Mouse (Mus musculus) hematopoietic stem cell, adult 5-6 weeks (primary cell): ENCODE data around the gene Pcgf1. TPM values are rescaled to one million over a fixed set of nuclear protein-coding genes. Genes with fewer than 3 reads are reported as not detected.

Source experiments
- total RNA-seq: library from RNA; stranded (forward); fragments of 172-1452, 232-1000 nt; gene quantifications from 2 replicates; pipeline ENCODE4 v1.2.3, GENCODE M21; 2017

The Pcgf1 gene
- total RNA-seq, 1 experiment from 2014 or later = 24.2 TPM

Other genes starting within 250 kb of the Pcgf1 start
- gene Sema4f, start 138.1 kb upstream of the Pcgf1 start, total RNA-seq = 0.13 and 0.55 TPM in 2 replicates
- gene M1ap, start 131.0 kb upstream of the Pcgf1 start, total RNA-seq = 1.2 and 2.6 TPM in 2 replicates
- gene Dok1, start 44.4 kb upstream of the Pcgf1 start, total RNA-seq = 22.9 and 39.6 TPM in 2 replicates
- 1.3 and 2.2 TPM in 2 replicates for gene Loxl3, start 43.7 kb upstream of the Pcgf1 start, total RNA-seq
- 114 and 124 TPM in 2 replicates for gene Aup1, start 23.3 kb upstream of the Pcgf1 start, total RNA-seq
- gene Htra2, start 22.6 kb upstream of the Pcgf1 start, total RNA-seq = 42.7 and 43.3 TPM in 2 replicates
- gene Dqx1, start 20.0 kb upstream of the Pcgf1 start, total RNA-seq = 0.13 and 0.25 TPM in 2 replicates
- gene Tlx2, start 7.6 kb upstream of the Pcgf1 start, total RNA-seq = not detected in 2 replicates
- gene Lbx2, start 8.5 kb downstream of the Pcgf1 start, total RNA-seq = 1.5 TPM in 1 of 2 replicates, not detected in the other
- 0.45 and 2.3 TPM in 2 replicates for gene Ccdc142, start 23.7 kb downstream of the Pcgf1 start, total RNA-seq
- gene Gm42688, start 23.7 kb downstream of the Pcgf1 start, total RNA-seq = 2.4 and 4.1 TPM in 2 replicates
- gene Mrpl53, start 31.2 kb downstream of the Pcgf1 start, total RNA-seq = 8.4 and 19.3 TPM in 2 replicates
- 57.8 and 60.4 TPM in 2 replicates for gene Mogs, start 37.6 kb downstream of the Pcgf1 start, total RNA-seq
- 148 and 226 TPM in 2 replicates for gene Wbp1, start 43.7 kb downstream of the Pcgf1 start, total RNA-seq
- gene Ino80b, start 47.6 kb downstream of the Pcgf1 start, total RNA-seq = 31.1 and 42.3 TPM in 2 replicates
- 7.1 and 12.4 TPM in 2 replicates for gene Rtkn, start 57.6 kb downstream of the Pcgf1 start, total RNA-seq
- gene Wdr54, start 78.5 kb downstream of the Pcgf1 start, total RNA-seq = 0.20 and 0.31 TPM in 2 replicates
- gene 1700003E16Rik, start 78.5 kb downstream of the Pcgf1 start, total RNA-seq = 0.35 TPM in 1 of 2 replicates, not detected in the other
- 50.5 and 70.9 TPM in 2 replicates for gene Dctn1, start 88.1 kb downstream of the Pcgf1 start, total RNA-seq
- gene Slc4a5, start 142.0 kb downstream of the Pcgf1 start, total RNA-seq = not detected in 2 replicates
- 11.4 and 11.9 TPM in 2 replicates for gene Mthfd2, start 248.0 kb downstream of the Pcgf1 start, total RNA-seq
- 136 and 163 TPM in 2 replicates for gene Mob1a, start 248.1 kb downstream of the Pcgf1 start, total RNA-seq